12 mouse cellular contexts compared by ENCODE assay signal in genomic region chr2:153612594-153613281, GRCm38 (mm10). TPM values are rescaled to one million over a fixed set of nuclear protein-coding genes. Genes with fewer than 3 reads are reported as not detected.
DNase-seq lines count a peak whose midpoint lies in the region; ATAC-seq and TF ChIP-seq lines count a peak whose summit lies in the region.
"Had no signal": no experiment of that assay in that cellular context is flagged by ENCODE, and none has a peak within 500 bp of the region (broad histone marks: within the 10 kb centered on the region; RNA-seq: fewer than 3 reads in every experiment).

No protein-coding gene starts in this region.

- no peak for TF ChIP-seq CTCF in midbrain, postnatal 0 days (IDR thresholded peaks at IDR 0.05)

- no peaks in the 10 kb centered on the region for H3K27me3 ChIP-seq in midbrain, embryonic 12.5 days
- H3K27me3 ChIP-seq in midbrain, postnatal 0 days (ENCODE audit: insufficient read depth, low read length) = no peaks in the 10 kb centered on the region
- no peaks in the 10 kb centered on the region for H3K27me3 ChIP-seq in midbrain, embryonic 15.5 days (replicated peaks)

- H3K9ac ChIP-seq in midbrain, embryonic 12.5 days (replicated peaks) = no peak overlapping the region
- H3K9ac ChIP-seq in midbrain, postnatal 0 days (replicated peaks; ENCODE audit: low read length, poor library complexity, severe bottlenecking) = no peak overlapping the region
- no peak overlapping the region for H3K9ac ChIP-seq in midbrain, embryonic 15.5 days

- H3K4me3 ChIP-seq in midbrain, embryonic 12.5 days = no peak overlapping the region
- no peak overlapping the region for H3K4me3 ChIP-seq in midbrain, postnatal 0 days (ENCODE audit: low read depth, low read length)
- H3K4me3 ChIP-seq in midbrain, embryonic 15.5 days = no peak overlapping the region
- H3K4me3 ChIP-seq: hindbrain, embryonic 10.5 days had no signal

- WGBS in midbrain, embryonic 12.5 days = 16% methylated on average over 3 of the region's 3 CpGs
- 28% methylated on average over 3 of the region's 3 CpGs for WGBS in midbrain, postnatal 0 days
- WGBS in midbrain, embryonic 15.5 days = 32% methylated on average over 3 of the region's 3 CpGs

- intact Hi-C loops in gastrocnemius, postnatal 14 days (cut with DNase I; ENCODE audit: low total_unique reads) = no loop called here
- intact Hi-C loops in gastrocnemius, postnatal 36 days (cut with DNase I) = no loop called here
- intact Hi-C loops in heart, postnatal 10 days (cut with DNase I) = no loop called here

- H3K36me3 ChIP-seq in midbrain, embryonic 12.5 days = peaks cover 7% of the 10 kb centered on the region; the same call in 1 of the 2 replicates
- peaks cover 4% of the 10 kb centered on the region; the same call in 1 of the 2 replicates for H3K36me3 ChIP-seq in midbrain, postnatal 0 days (ENCODE audit: insufficient read depth, low read length)
- no peaks in the 10 kb centered on the region for H3K36me3 ChIP-seq in midbrain, embryonic 15.5 days (replicated peaks)

- H3K4me1 ChIP-seq in midbrain, embryonic 12.5 days = peaks cover 24% of the 10 kb centered on the region
- 0 out of 2 replicates have a peak, but pooled peaks cover 7% of the 10 kb centered on the region for H3K4me1 ChIP-seq in midbrain, postnatal 0 days (ENCODE audit: insufficient read depth, low read length)
- peaks cover 29% of the 10 kb centered on the region for H3K4me1 ChIP-seq in midbrain, embryonic 15.5 days

- no peak for ATAC-seq in midbrain, embryonic 12.5 days (ENCODE audit: low FRiP score, low read depth)
- ATAC-seq in midbrain, postnatal 0 days (ENCODE audit: low FRiP score) = no peak
- no peak for ATAC-seq in midbrain, embryonic 15.5 days (replicated peaks)

- DNase-seq in gastrocnemius, postnatal 14 days = peak; percentile 19
- DNase-seq in gastrocnemius, postnatal 36 days = no peak
- DNase-seq in midbrain, postnatal 0 days (ENCODE audit: low spot score) = no peak
- peak; percentile 40 to 43 for DNase-seq in heart, postnatal 10 days
- no peak for DNase-seq in urinary bladder, postnatal 10 days (ENCODE audit: low spot score)
- no peak for DNase-seq in T-cell, adult 2 months (ENCODE audit: low spot score)
- DNase-seq: adrenal gland, adult 8-10 months; B cell, adult 2 months; cerebellum, adult 9-11 months had no signal

- H3K9me3 ChIP-seq in midbrain, embryonic 12.5 days = no peaks in the 10 kb centered on the region
- no peaks in the 10 kb centered on the region for H3K9me3 ChIP-seq in midbrain, postnatal 0 days (ENCODE audit: low read length)
- H3K9me3 ChIP-seq in midbrain, embryonic 15.5 days = no peaks in the 10 kb centered on the region
- H3K9me3 ChIP-seq: hindbrain, embryonic 10.5 days had no signal

- H3K4me2 ChIP-seq in midbrain, embryonic 12.5 days (replicated peaks) = no peak overlapping the region
- H3K4me2 ChIP-seq in midbrain, postnatal 0 days (ENCODE audit: low read depth, low read length, poor library complexity, severe bottlenecking) = no peak overlapping the region
- H3K4me2 ChIP-seq in midbrain, embryonic 15.5 days = no peak overlapping the region

- peak overlapping the region; percentile 39; the same call in 1 of the 2 replicates for H3K27ac ChIP-seq in midbrain, embryonic 12.5 days (replicated peaks)
- H3K27ac ChIP-seq in midbrain, postnatal 0 days (ENCODE audit: low read depth, low read length) = no peak overlapping the region
- H3K27ac ChIP-seq in midbrain, embryonic 15.5 days = 0 out of 2 replicates have a peak overlapping the region, but pooled peaks have one; percentile 41
- H3K27ac ChIP-seq: hindbrain, embryonic 10.5 days had no signal

RNA-seq across cellular contexts. Expression of gene Commd7, which starts 19.8 kb away (rescaled TPM):
- total RNA-seq in gastrocnemius, postnatal 14 days (2021) = 10 to 100 TPM; 10.5 to 13.7 TPM
- total RNA-seq in gastrocnemius, postnatal 36 days (2021) = 10 to 100 TPM in 1 of 2 experiments, 1 to 10 TPM in 1; 9.9 to 10.3 TPM
- polyA plus RNA-seq in midbrain, embryonic 12.5 days (2016; fragmentation: Nextera tagmentation; extraction: Ambion mirVana) = 63.1 and 66.1 TPM in 2 replicates
- 24.7 and 27.9 TPM in 2 replicates for total RNA-seq in midbrain, postnatal 0 days (2014; rRNA removed)
- polyA plus RNA-seq in midbrain, postnatal 0 days (2015; fragmentation: Nextera tagmentation; extraction: Ambion mirVana) = 103 TPM in 2 replicates
- 10 to 100 TPM; 20.1 to 24.2 TPM for total RNA-seq in heart, postnatal 10 days (2021)
- polyA plus RNA-seq in midbrain, embryonic 15.5 days (2015; fragmentation: Nextera tagmentation; extraction: Ambion mirVana) = 94.9 and 98.5 TPM in 2 replicates

RNA-seq across cellular contexts. Expression of gene Dnmt3b, which starts 36.5 kb away (rescaled TPM):
- 1 to 10 TPM; 1.2 TPM for total RNA-seq in gastrocnemius, postnatal 14 days (2021)
- under 1 TPM; 0.35 to 0.56 TPM for total RNA-seq in gastrocnemius, postnatal 36 days (2021)
- 10.3 and 12.5 TPM in 2 replicates for polyA plus RNA-seq in midbrain, embryonic 12.5 days (2016; fragmentation: Nextera tagmentation; extraction: Ambion mirVana)
- 4.2 and 5.3 TPM in 2 replicates for total RNA-seq in midbrain, postnatal 0 days (2014; rRNA removed)
- polyA plus RNA-seq in midbrain, postnatal 0 days (2015; fragmentation: Nextera tagmentation; extraction: Ambion mirVana) = 1.7 and 1.8 TPM in 2 replicates
- 1 to 10 TPM; 2.4 to 2.6 TPM for total RNA-seq in heart, postnatal 10 days (2021)
- 4.3 and 4.4 TPM in 2 replicates for polyA plus RNA-seq in midbrain, embryonic 15.5 days (2015; fragmentation: Nextera tagmentation; extraction: Ambion mirVana)

Comparison
In these comparisons a context has a peak if more than half of its experiments do, and no peak if none do; other contexts are left out.
1. DNase-seq: peak in gastrocnemius, postnatal 14 days (single experiment) and heart, postnatal 10 days (2 of 2); none in gastrocnemius, postnatal 36 days (0 of 2), midbrain, postnatal 0 days (single experiment), urinary bladder, postnatal 10 days (single experiment) and T-cell, adult 2 months (single experiment).